Mouse (Mus musculus) T-helper 17 cell (primary cell): ENCODE data around the gene 1700057G04Rik.

Experiments
- in situ Hi-C, 2 experiments: fragments of 300-600 bp; cut with MboI, MseI; formaldehyde crosslinking; loops; 1 replicate in 1 of 2; 2 replicates in 1 of 2; pipeline ENCODE4 v1.15.1; 2025; ENCODE audit warnings: high pct_unique_total_duplicates in 2 of 2

The 1700057G04Rik gene

DNA sequence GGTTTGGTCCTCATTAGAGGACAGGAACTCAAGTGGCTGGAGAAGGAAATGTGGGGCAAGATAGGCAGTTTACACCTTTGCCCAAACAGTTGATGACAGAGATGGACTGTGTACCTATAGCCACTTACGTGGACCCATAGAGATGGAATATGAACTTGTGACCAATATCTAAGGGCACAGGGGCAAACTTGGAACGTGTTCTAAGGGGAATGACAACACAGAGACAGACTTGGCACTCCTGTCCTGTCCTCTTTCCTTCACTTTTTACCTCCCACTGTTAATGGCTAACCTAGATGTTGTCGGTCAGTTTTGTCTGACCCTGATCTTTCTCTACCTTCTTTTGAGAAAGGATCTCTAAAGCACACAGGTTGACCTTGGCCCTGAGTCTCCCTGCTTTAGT is 74.2 kb downstream of the 1700057G04Rik start:
- in situ Hi-C loops, result no loop called here

DNA sequence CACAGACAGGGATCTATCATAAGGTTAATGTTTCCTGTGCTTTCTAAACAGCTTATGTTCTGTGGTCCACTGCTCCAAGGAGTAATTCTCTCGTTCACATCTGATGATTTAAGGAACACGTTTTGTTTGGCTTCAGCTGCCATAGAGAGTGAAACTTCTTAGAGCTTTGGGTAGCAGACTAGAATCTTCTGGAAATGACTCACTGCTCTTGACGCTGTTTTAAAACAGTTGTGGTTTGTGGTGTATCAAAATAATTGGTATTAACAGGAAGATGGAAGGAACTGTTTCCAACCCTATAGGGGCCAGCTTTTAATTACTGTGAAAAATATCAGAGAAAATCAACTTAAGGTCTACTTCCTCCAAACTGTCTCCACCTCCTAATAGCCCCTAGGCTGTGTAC is 75.2 kb downstream of the 1700057G04Rik start:
- in situ Hi-C loops, result no loop called here

DNA sequence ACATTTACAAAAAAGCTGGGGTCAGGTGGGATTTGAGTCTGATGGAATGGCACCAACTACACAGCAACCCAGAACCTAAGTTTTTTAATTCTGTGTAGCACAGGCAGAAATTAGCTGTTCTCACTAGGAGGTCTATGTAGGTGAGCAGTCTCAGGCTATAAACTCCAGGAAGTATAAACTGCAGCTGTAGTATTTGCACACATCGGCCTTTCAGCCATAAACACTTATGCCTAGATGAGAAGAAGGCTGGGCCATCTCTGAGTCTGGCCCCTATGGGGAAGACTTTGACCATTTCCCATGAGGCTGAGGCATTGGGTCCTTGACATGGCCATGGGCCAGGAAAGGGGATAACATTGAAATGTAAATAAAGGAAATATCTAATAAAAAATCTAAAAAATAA is 76.7 kb downstream of the 1700057G04Rik start:
- in situ Hi-C loops, result no loop called here

DNA sequence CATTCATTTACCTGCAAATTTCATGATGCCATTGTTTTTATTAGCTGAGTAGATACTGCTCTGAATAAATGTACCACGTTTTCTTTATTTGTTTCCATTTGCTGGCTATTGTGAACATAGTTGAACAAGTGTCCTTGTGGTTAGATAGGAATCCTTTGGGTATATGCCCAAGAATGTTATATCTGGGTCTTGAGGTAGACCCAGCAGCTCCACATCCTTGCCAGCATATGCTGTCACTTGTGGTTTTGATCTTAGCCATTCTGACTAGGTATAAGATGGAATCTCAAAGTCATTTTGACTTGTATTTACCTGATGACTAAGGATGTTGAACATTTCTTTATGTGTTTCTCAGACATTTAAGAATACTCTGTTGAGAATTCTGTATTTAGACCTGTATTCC is 77.7 kb downstream of the 1700057G04Rik start:
- in situ Hi-C loops, result no loop called here

DNA sequence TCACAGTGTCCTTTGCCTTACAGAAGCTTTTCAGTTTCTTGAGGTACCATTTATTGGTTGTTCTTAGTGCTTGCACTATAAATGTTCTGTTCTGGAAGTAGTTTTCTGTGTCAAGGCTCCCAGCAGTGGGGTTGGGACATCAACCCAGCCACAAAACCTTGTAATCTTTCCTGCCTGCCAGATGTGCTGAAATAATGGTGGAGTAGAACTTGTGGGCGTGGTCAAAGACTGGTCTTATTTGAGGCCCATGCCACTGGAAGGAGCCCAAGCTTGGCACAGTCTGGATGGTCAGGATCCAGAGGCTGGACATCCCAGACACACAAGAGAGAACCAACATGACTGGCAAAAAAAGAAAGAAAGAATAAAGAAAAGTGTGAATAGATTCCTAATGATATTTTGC is 78.2 kb downstream of the 1700057G04Rik start:
- in situ Hi-C loops, result no loop called here

DNA sequence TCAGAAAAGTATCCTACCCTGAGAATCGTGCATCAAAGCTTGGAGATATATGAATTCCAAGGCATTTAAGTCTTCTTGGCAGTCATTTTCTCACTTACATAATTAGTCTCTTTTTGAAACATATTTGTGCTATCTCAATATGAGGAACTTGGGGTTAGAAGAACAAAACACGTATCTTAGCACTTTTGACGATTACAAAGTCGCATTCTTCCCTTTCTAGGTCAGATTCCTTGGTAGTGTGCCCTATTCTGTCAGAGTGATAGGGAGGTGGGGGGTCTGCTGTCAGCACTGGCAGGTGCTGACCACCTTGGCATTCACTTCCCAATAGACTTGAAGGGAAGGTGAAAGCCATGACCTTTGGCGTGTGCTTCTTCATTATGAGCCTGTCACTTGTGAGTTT is 93.5 kb downstream of the 1700057G04Rik start:
- in situ Hi-C loops, result no loop called here
